Mouse (Mus musculus): ENCODE results near the gene Lsm4.

GRCm38 (mm10) chr8:70632346-70632892 lies 40.6 kb upstream of the Lsm4 start, which contains the start of gene Gdf15:
- no peak for TF ChIP-seq GATA1 (IDR thresholded peaks at IDR 0.05; ENCODE audit: low read length)
- no peak for TF ChIP-seq TAL1 (IDR thresholded peaks at IDR 0.05; ENCODE audit: low read length)
